Mouse (Mus musculus) cerebellum, adult 9-10 months (tissue): ENCODE measurements around the gene Lhfpl3.
A peak's percentile ranks its signal among the peaks of the same experiment; 100 is the strongest.
"Not testable (repeated sequence)": the region's sequence is repeated elsewhere in the genome, so short reads cannot be mapped to it uniquely, and the experiment has no call there.

Experiments used
- DNase-seq: peaks from one replicate; pipeline ENCODE4 v3.0.0; 2022

Gene Lhfpl3

DNA sequence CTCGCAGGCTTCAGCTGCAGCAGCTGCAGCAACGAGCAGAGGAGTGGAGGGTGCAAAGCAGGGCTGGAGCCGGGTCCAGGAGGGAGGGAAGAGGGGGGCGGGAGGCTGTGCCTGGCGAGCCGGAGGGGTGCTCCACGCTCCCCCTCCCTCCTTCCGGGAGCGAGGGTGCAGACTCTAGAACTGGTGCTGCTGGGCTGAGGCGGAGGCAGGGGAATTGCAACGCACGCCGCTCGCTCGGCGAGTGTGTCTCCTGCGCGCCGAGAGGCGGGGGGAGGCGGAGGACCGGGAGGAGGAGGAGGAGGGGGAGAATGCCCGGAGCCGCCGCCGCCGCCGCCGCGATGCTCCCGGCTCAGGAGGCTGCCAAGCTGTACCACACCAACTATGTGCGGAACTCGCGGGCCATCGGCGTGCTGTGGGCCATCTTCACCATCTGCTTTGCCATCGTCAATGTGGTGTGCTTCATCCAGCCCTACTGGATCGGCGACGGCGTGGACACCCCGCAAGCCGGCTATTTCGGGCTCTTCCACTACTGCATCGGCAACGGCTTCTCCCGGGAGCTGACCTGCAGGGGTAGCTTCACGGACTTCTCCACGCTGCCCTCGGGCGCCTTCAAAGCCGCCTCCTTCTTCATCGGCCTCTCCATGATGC is at the start of gene Lhfpl3:
TSS of gene Lhfpl3 (plus strand) at position 175 of the 648 bp plus-strand sequence.
- peak; percentile 27 for DNase-seq

DNA sequence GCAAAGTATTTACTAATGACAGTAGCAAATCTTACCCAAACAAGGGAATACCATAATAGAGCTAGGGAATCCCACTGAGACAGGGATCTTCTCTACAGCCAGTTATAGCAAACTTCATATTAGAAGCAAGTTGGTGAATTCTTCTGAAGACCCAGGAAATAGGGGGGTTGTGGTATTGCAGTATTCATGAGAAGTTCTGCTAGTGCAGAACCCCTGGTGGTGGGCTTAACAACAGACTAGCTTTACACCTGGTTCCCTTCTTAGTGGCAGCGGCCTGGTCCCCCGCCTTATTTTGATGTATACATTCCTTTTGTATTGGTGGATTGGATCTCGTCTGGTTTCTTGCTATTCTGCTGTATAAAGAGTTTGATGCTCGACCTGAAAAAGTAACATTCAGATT is 39.6 kb upstream of the Lhfpl3 start:
- DNase-seq = not testable (repeated sequence)

DNA sequence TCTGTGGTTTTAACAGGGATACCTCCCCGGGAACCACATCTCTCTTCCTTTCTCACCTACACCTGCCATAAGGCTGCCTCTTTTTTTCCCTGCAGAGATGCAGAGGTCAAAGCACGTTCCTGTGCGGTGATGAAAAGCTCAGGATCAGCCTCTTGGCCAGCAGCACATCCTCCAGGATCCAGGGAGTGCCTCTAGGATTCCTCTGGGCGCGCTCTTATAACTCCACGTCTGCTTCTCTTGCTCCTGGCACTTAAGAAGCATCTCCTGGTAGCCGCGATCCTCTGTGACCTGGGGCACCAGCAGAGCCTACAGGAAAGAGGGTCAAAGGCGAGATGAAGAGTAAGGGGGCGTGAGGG is 352 bp upstream of the Lhfpl3 start:
- DNase-seq = peak; percentile 6

DNA sequence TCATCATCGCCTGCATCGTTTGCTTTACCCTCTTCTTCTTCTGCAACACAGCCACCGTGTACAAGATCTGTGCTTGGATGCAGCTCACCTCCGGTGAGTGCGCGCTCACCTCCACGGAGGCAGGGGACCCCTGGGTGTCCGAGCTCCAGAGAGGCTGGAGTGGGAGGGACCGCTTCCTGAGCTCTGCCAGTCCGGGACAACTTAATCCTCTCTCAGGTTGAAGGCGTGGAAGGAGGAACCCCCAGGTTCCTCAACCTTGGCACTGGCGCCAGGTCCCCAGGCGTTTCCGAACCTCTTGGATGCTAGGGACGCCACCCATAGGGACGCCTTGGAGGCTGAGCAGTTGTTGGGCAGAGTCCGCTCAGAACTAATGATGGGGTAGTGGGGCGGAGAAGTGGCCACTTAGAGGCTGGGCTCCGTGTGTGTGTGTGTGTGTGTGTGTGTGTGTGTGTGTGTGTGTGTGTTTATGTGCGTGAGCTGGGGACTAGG is 718 bp downstream of the Lhfpl3 start:
- DNase-seq = peak; percentile 15

DNA sequence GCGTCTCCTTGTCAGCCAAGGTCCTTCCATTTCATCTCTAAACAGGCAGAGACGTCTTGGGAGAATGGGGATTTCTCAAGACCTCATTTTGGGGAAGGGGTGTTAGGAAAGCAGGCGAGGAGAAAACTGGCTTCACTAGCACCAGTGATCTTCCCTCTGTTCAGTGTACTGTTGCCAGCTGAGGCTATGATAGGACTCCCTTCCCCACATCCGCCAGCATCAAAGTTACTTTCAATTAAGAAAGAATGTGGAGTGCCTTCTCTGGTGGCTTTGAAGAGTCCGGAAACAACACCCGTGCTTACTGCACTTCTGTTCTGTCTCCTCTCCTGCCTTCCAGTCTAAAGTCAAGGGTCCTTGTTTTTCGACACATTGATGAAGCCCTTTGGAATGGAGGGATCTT is 1.4 kb downstream of the Lhfpl3 start:
- no peak for DNase-seq

DNA sequence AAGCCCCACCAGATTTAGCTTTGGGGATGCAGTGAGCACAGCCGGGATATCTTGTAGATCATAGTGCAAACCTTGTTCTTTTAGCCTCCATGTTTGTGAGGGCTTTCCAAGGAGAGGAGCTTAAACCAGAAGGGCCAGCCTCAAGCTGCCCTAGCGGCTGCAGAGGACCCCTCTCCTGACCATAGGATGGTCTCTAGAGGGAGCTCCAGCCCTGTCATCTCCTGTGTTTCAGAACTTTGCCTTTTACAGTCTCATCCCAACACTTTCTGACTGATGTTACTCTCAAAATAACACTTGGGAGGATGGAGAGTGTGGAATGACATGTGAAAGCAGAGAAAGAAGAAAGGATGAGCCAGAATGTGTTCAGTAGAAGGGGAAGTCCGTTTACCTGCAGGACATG is 11.4 kb downstream of the Lhfpl3 start:
- no peak for DNase-seq

DNA sequence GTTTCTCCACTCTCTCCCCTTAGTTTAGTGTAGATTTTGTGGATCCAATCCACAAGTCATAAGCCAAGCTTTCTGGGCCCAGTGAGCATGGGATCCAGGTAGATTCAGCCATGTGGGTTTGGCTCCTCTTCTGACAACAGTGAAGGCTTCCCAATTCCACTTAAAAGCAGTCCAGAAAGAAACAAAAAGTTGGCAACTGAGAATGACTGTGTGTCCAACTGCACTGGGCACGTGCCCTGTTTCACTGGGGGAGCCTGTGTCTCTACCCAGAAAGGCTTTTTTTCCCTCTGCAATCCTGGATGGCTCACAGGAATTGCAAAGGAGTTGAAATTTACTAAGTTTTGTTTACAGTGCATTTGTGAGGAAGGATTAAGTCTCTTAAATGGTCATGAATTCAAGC is 24.9 kb downstream of the Lhfpl3 start:
- no peak for DNase-seq

DNA sequence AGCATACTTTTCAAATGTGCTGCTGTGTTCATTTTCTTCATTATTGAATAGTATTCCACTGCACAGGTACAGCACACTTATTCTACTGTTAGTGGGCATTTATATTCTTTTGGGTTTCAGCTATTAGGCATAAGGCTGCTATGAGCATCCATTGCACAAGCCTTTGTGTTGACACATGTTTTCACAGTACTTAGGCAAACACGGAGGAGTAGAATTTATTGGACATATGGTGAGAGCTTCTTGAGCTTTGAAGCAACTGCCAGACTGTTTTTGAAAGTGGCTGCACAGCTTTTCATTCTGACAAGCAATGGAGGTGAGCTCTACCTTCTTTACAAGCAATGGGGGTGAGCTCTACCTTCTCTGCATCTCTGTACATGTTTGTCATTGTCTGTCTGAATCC is 49.5 kb downstream of the Lhfpl3 start:
- no peak for DNase-seq

DNA sequence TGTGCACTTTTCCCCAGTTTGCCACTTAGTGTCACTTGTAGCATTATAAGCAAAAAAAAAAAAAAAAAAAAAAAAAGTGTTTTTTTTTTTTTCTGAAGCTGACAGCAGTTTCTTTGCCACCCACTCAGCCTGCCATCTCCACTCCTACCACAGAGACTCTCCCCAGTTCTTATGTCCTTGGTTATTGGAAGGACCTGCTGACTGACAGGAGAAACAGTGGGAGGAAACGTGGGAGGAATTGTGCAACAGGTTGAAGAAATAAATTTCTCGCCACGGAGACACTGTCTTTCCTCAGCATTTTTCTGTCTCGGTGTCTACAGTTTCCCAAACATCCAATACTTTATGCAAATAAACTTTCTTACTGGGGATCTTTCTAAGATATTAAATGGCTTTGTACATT is 67.6 kb downstream of the Lhfpl3 start:
- no peak for DNase-seq

DNA sequence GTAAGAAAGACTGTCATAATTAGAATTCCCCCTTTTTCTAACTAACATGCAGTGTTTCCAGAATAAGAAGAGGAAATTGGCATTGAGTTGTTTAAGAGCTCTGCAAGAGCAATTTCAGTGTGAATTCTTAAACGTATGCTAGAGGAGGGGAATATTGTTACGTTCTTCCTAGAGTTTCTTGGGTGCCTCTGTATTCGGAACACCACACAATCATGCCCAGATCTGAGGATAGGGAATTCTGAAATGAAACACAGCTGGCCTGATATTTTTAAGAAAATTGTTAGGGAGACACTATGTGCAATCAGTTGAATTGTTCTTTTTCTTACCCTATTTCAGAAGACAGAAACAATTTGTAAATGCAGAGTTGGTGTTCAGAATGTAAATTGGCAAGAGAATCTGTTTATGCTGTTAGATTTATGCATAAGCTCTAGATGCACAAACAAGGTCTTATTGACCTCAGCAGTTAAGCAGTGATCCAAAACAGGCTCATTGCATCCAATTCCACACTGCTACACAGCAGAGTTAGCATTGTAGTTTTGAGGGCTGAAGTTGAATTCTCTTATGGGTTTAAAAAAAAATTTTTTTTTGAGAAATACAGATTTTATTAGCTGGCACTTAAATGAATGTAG is 84.1 kb downstream of the Lhfpl3 start:
- no peak for DNase-seq

DNA sequence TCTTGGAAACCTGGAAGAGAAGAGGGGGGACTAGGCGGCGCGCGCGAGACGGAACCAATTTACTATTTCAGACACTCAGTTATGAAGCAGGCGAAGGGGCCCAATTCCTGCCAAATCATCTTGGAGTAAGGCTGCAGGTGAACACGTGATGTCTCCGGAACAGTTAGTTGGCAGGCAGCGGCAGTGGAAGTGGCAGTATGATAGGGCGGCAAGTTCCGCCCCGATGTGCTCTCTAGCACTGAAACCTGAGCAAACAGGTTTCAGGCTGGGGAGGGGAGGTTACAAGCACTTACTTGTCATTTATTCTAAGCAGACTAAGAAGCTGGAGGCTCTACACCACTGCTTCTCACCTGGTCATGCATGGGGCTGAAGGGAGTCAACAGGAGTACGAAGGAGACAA is 105.7 kb downstream of the Lhfpl3 start:
- DNase-seq = no peak

DNA sequence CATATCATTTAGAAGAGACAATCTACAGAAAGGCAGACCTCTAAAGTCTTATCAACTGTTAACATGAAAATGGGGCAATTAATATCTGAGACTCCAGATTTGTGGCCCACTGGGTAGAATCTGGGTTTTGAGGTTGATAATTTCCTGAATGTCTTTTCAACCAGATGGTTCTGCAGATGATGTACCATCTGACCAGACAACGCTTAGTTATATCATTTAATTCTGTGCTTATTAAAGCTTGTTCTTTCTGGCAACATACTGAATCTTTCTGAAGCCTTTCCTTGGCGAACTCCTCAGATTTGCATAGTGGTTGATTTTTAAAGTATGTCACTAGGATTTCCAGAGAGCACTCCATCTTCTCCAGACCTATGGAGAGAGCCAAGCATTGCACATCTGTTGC is 107.6 kb downstream of the Lhfpl3 start:
- DNase-seq = no peak

DNA sequence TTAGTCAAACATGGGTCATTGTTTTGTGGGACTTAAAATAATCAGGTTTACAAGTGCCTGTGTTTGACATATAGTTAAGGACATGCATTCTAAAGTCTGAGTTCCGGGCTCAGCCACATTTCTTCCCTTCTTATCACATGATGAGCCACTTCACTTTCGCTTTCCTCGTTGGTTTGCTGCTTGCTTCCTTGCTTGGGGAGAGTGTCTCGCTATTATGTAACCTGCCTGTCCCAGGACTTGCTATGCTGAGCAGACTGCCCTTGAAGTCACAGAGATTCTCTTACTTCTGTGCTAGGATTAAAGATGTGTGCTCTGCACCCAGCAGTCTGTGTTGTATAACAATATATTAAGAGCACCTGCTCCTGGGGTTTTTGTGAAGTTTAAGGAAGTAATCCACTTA is 110.6 kb downstream of the Lhfpl3 start:
- no peak for DNase-seq

DNA sequence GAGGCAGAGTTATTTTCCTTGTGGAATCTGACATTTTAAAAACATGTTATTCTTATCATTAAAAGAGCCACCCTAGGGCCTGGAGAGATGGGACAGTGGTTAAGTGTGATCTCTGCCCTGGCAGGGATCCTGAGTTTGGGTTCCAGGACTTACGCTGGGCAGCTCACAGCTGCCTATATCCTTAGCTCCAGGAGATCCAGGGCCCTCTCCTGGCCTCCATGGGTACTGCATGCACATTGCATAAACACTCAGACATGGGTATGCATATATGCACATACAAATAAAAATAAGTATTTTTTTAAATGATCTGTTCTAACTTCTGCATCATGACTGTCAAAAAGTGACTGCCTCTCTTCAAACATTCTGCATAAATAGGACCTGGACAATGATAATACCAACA is 115.5 kb downstream of the Lhfpl3 start:
- no peak for DNase-seq

DNA sequence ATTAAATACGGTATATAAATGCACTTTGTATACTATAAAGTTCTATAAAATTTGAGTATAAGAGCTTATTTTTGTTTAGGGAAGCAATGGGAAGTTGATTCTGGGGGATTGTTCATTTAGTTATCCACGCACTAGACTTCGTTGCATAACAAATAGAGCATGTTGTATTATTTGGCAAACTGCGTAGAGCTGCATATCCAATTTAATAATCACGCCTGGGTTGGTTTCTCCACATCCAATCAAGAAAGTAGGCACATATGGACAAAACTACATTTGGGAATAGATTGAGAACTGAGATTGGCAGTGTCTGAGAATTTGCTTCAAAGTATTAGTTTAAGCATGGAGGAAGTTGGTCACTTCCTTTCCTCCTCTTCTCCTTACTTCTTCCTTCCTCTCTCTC is 123.2 kb downstream of the Lhfpl3 start:
- DNase-seq = no peak

DNA sequence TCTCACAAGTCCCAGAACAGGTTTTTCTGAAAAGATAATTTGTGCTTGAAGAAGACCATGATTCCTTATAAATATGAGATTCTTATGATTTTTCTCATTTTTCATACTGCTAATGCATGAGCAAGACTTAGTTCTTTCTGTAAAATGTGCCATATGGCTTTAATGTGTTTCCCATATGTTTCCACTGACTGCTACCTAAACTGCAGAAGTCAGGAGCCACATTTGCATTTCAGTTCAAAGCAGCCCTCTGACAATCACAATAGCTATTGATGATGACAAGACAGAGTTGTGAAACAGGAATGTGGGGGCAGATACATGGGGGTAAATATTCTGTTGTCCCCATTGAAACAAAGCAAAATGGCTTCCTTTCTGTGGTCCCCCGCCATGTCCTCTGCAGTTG is 126.6 kb downstream of the Lhfpl3 start:
- no peak for DNase-seq

DNA sequence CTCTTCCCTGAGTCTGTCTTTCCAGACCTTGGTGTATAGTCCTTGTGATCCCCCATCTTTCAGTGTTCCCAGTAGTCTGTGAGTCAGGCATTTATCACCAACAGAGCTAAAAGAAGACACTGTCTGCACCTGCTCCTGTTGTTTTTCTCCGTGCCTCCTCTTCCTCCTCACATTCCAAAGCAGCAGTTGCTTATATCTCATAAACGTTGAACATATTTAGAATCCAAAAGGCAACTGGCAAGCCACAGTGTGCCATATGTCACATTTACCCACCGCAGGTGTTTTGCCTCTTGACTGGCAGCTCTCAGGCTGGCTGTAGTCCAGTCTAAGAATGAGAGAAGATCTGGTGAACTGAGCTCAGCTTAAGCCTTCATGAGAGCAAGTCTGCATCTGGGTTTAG is 142.5 kb downstream of the Lhfpl3 start:
- peak; percentile 56 for DNase-seq

DNA sequence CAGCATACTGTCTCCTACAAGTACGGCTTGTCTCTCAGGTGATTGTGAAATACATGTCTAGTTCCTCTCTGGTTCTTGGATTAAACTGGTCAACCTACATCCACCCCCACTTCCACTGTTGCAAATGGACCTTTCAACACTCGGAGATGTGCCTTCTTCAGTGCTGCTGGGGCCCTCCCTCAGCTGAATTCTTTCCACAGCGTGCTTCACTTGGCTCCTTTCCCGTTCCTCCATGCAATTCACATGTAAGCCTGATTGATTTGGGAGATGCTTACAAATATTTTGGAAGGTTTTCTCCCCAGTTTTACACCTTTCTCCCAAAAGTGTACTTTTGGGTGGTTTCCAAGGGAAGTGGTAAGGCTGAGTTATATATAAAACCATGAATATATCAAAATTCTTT is 143.6 kb downstream of the Lhfpl3 start:
- no peak for DNase-seq

DNA sequence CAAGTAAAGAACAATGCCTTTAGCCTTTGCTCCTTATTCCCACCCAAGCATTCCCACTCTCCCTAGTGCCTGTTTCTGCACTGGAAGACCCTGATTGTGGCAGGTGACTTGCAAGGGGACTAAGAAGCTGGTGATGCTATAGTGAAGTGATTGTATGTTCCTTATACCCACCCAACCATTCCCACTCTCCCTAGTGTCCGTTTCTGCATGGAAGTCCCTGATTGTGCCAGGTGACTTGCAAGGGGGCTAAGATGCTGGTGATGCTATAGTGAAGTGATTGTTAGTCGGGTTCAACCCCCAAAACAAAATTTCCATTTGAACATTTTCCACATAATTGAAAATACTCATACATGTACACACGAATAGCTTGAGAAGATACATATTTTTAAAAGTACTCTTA is 151.4 kb downstream of the Lhfpl3 start:
- DNase-seq = no peak

DNA sequence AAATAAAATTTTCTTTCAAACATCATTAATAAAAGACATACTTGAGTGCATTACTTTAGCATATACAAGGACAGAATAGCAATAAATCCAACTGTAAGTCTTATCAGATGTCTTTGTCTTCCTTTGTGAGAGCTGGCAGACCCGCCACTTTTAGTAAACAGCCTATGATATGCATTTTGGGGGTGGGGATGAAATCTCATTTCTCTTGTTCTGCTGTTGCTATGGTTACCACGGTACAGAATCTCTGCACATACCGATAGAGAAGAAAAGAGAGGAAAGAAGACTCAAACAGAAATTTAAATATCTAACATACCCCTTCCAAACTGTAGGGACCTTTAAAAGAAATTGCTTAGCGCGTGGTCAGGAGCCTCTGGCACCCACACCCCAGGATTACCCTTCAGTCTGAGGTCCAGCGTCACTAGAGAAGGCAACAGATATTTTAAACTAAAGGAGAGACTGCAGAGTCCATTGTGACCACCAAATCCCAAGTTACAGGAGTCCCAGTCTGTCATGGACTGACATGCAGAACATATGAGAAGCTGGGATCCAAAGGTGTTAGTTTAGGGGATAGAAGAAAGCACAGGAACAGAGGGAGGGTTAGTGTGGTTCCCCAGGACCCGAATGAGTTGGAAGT is 151.9 kb downstream of the Lhfpl3 start:
- DNase-seq = no peak

DNA sequence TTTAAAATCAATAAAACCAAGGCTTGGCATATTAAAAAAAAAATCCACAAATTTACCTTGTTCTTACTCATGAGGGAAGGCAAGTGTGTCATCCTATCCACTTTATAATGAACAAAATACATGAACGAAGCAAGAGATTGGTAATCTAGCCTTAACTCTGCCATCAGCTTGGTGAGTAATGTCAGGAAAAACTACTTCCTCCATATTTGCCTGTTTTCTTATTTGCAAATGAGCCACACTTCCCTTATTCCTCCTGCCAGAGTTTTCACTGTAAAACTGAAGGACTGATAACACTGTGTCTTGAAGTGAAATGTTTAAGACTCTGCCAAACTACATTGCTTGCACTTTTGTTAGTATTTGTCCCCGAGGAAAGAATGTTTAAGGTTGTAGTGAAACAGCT is 152.7 kb downstream of the Lhfpl3 start:
- DNase-seq = no peak

DNA sequence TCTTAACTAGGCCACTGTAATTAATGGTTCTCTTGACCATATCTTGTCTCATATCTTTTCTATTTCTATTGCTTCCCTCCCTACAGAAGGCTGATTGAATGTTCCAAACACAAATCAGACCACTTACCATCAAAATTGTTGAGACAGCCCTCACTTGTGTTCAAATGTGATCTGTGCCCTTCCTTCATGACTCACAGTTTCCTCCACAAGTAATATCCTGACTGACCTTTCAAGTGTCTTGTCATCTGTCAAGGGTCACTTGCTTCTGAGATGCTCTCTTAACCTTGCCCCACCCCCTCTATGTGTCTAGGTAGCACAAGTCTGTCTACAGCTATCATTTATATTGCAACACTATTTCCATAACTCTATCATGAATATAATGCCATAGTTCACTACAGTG is 154.1 kb downstream of the Lhfpl3 start:
- no peak for DNase-seq

DNA sequence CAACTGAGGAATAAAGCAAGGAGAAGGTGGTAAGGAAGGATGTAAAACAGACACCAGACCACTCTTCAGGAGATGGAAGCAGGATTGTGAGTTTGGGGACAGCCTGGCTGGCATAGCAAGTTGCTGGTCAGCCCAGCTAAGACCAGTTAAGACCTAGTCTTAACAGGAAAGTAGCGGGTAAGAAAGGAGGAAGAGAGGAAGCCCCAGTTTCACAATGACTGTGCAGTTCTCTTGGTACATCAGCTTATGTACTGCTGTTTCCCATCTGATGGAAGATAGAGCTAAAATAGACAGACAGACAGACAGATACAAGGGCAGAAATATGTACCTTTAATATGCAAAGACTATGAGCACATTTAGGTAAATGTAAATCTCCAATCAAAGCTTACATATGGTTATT is 171.3 kb downstream of the Lhfpl3 start:
- DNase-seq = no peak

DNA sequence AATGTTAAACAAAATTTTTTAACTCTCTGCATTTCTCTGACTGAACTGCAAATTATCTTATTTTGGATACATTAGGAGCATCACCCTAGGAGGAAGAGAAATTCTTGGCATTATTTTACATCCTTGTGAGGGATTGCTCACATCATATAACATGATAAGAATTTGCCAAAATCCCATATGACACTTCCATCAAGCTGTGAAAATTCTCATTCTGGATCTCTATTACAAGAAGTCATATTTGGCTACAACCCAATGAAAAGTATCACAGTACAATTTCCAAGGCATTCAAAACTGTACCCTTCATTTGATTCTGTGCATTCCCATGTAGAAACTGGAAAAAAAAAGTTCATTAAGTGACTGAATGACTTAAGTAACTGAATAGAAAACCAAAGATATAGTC is 180.3 kb downstream of the Lhfpl3 start:
- no peak for DNase-seq

DNA sequence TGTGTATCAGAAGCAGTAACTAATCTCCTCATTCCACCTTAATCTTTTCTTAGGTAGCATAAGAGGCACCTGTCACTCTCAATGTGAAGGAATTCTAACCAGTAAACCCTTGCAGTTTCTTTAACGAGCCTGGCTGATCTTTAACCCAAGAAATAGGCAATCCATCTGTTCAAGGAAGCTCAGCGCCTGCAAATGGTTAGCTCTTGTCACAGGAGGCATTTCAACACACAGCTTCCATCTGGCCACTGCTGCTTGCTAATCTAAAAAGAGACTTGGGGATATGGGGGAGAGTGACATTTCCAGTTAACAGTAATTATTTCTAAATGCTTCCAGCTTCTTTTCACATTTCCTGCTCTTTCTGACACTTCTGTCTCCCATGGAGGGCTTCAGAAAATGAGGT is 182.9 kb downstream of the Lhfpl3 start:
- no peak for DNase-seq
